Mouse (Mus musculus) MEL (cell line): ENCODE data around the gene Megf9.

ENCODE experiments used
- CHD1 ChIP-seq: IDR thresholded peaks from 2 replicates; pipeline ENCODE4 v1.6.1; 2012; ENCODE audit warnings: low read depth, mild to moderate bottlenecking, inconsistent platforms, low read length, improper control_type of control experiment
- CHD2 ChIP-seq: IDR thresholded peaks from 2 replicates; pipeline ENCODE4 v1.6.1; 2011; ENCODE audit warnings: low read length, improper control_type of control experiment
- CTCF ChIP-seq, 3 experiments: IDR thresholded peaks in 2 of 3; conservative IDR thresholded peaks in 1 of 3; 2 replicates each; pipeline ENCODE4 v1.5.1; 2011 to 2012; ENCODE audit warnings: low read length in 3 of 3, low read depth in 2 of 3, mild to moderate bottlenecking in 2 of 3, improper control_type of control experiment in 1 of 3, inconsistent platforms in 1 of 3, mixed read lengths in 1 of 3, moderate library complexity in 1 of 3; ENCODE audit not compliant: control insufficient read depth in 1 of 3, insufficient read depth in 1 of 3, poor library complexity in 1 of 3, severe bottlenecking in 1 of 3
- EP300 ChIP-seq, 2 experiments: IDR thresholded peaks; 2 replicates each; pipeline ENCODE4 v1.6.1; 2011; ENCODE audit warnings: improper control_type of control experiment in 2 of 2, low read length in 2 of 2, low read depth in 1 of 2, mild to moderate bottlenecking in 1 of 2
- GABPA ChIP-seq: IDR thresholded peaks from 2 replicates; pipeline ENCODE4 v1.6.1; 2012; ENCODE audit warnings: low read depth, mild to moderate bottlenecking, inconsistent platforms, low read length, improper control_type of control experiment, moderate library complexity
- MYC ChIP-seq: IDR thresholded peaks from 2 replicates; pipeline ENCODE4 v1.6.1; 2011; ENCODE audit warnings: low read depth, mild to moderate bottlenecking, low read length, improper control_type of control experiment, moderate library complexity
- NELFE ChIP-seq: IDR thresholded peaks from 2 replicates; pipeline ENCODE4 v1.6.1; 2011; ENCODE audit warnings: low read depth, low read length, improper control_type of control experiment
- POLR2A ChIP-seq, 2 experiments: IDR thresholded peaks; 2 replicates each; pipeline ENCODE4 v1.6.1; 2011 to 2012; ENCODE audit warnings: low read length in 2 of 2, mild to moderate bottlenecking in 2 of 2, control low read depth in 1 of 2, improper control_type of control experiment in 1 of 2, low read depth in 1 of 2, moderate library complexity in 1 of 2; ENCODE audit not compliant: control insufficient read depth in 1 of 2, insufficient read depth in 1 of 2, poor library complexity in 1 of 2
- TBP ChIP-seq: IDR thresholded peaks from 2 replicates; pipeline ENCODE4 v1.8.0; 2011; ENCODE audit warnings: low read depth, low read length, improper control_type of control experiment
- TCF12 ChIP-seq: IDR thresholded peaks from 2 replicates; pipeline ENCODE4 v1.6.1; 2014; ENCODE audit warnings: low read depth, mild to moderate bottlenecking, inconsistent platforms, low read length, improper control_type of control experiment, moderate library complexity

GRCm38 (mm10) chr4:70399074-70399473 is 135.7 kb downstream of the Megf9 start:
- TF ChIP-seq NELFE (no peak), CTCF (IDR thresholded peaks at IDR 0.05 in 2 of 3, conservative IDR thresholded peaks at IDR 0.05 in 1 of 3; ENCODE audit: control insufficient read depth in 1 of 3, insufficient read depth in 1 of 3, low read depth in 2 of 3, low read length in 3 of 3, poor library complexity in 1 of 3, severe bottlenecking in 1 of 3) (no peak), EP300 (IDR thresholded peaks at IDR 0.05; ENCODE audit: low read depth in 1 of 2, low read length in 2 of 2) (no peak), TBP (no peak), GABPA (no peak), TCF12 (no peak), MYC (no peak), POLR2A (IDR thresholded peaks at IDR 0.05; ENCODE audit: control insufficient read depth in 1 of 2, insufficient read depth in 1 of 2, low read depth in 1 of 2, low read length in 2 of 2, poor library complexity in 1 of 2) (no peak), CHD1 (no peak), CHD2 (no peak)
